Mouse (Mus musculus): ENCODE measurements around the gene Gm38100. TPM values are rescaled to one million over a fixed set of nuclear protein-coding genes. Genes with fewer than 3 reads are reported as not detected.
A peak's percentile ranks its signal among the peaks of the same experiment; 100 is the strongest.

The Gm38100 gene
- polyA plus RNA-seq (2016; fragmentation: Nextera tagmentation; extraction: Ambion mirVana): 0.19 TPM in 1 of 2 replicates, not detected in the other

- 91% methylated on average over 9 of the region's 9 CpGs for WGBS
- no peak within 1 kb of the TSS for H3K4me2 ChIP-seq (replicated peaks)
- H3K27me3 ChIP-seq: no peaks in the 10 kb centered on the region
- H3K4me3 ChIP-seq: no peak within 1 kb of the TSS
- H3K27ac ChIP-seq (replicated peaks): no peak within 1 kb of the TSS
- no peaks in the 10 kb centered on the region for H3K4me1 ChIP-seq
- no peaks in the 10 kb centered on the region for H3K36me3 ChIP-seq
- no peak for ATAC-seq (ENCODE audit: low FRiP score, low read depth)
- H3K9ac ChIP-seq (replicated peaks): no peak within 1 kb of the TSS
- no peaks in the 10 kb centered on the region for H3K9me3 ChIP-seq
These were observed at the start of gene Gm38100 for GRCm38 (mm10) chr1:175920029-175920428. TSS of gene Gm38100 (plus strand) at chr1:175920329.

GRCm38 (mm10) chr1:175870716-175871115, 49.4 kb upstream of the Gm38100 start:
- Histone ChIP-seq H3K9me3 (no peaks in the 10 kb centered on the region), H3K4me1 (no peaks in the 10 kb centered on the region), H3K4me2 (replicated peaks) (no peak overlapping the region), H3K36me3 (no peaks in the 10 kb centered on the region), H3K27me3 (no peaks in the 10 kb centered on the region), H3K27ac (replicated peaks) (no peak overlapping the region), H3K9ac (replicated peaks) (no peak overlapping the region), H3K4me3 (no peak overlapping the region)
- WGBS: 60% methylated on average over 3 of the region's 3 CpGs
- ATAC-seq (ENCODE audit: low FRiP score, low read depth): no peak

- no peak overlapping the region for H3K4me3 ChIP-seq
- H3K27ac ChIP-seq (replicated peaks): 0 out of 2 replicates have a peak overlapping the region, but pooled peaks have one; percentile 36
- WGBS: 72% methylated on average over 6 of the region's 6 CpGs
These were observed 47.9 kb upstream of the Gm38100 start for GRCm38 (mm10) chr1:175872028-175872816.

GRCm38 (mm10) chr1:175880453-175881296, 39.5 kb upstream of the Gm38100 start, which contains the start of gene Exo1:
TSS of gene Exo1 (plus strand) at chr1:175880581.
- H3K36me3 ChIP-seq: peaks cover 25% of the 10 kb centered on the region
- peak within 1 kb of the TSS; percentile 76 for H3K9ac ChIP-seq (replicated peaks)
- under 1% methylated on average over 58 of the region's 66 CpGs for WGBS
- H3K27ac ChIP-seq (replicated peaks): peak within 1 kb of the TSS; percentile 70
- H3K4me2 ChIP-seq (replicated peaks): peak within 1 kb of the TSS; percentile 87
- H3K4me3 ChIP-seq: peak within 1 kb of the TSS; percentile 89
- peak; percentile 97 for ATAC-seq (ENCODE audit: low FRiP score, low read depth)
- peaks cover 22% of the 10 kb centered on the region for H3K4me1 ChIP-seq
- no peaks in the 10 kb centered on the region for H3K27me3 ChIP-seq
- no peaks in the 10 kb centered on the region for H3K9me3 ChIP-seq

More at GRCm38 (mm10) chr1:175872028-175872816, 47.9 kb upstream of the Gm38100 start:
- Histone ChIP-seq H3K9me3 (no peaks in the 10 kb centered on the region), H3K36me3 (no peaks in the 10 kb centered on the region), H3K27me3 (no peaks in the 10 kb centered on the region), H3K4me1 (no peaks in the 10 kb centered on the region), H3K9ac (replicated peaks) (no peak overlapping the region), H3K4me2 (replicated peaks) (no peak overlapping the region)
- ATAC-seq (ENCODE audit: low FRiP score, low read depth): no peak

GRCm38 (mm10) chr1:175883398-175883797, 36.7 kb upstream of the Gm38100 start:
- H3K9ac ChIP-seq (replicated peaks): no peak overlapping the region
- H3K4me1 ChIP-seq: peaks cover 22% of the 10 kb centered on the region
- ATAC-seq (ENCODE audit: low FRiP score, low read depth): no peak
- H3K9me3 ChIP-seq: no peaks in the 10 kb centered on the region
- H3K27me3 ChIP-seq: no peaks in the 10 kb centered on the region
- no peak overlapping the region for H3K27ac ChIP-seq (replicated peaks)
- WGBS: 94% methylated on average over 3 of the region's 3 CpGs
- no peak overlapping the region for H3K4me3 ChIP-seq
- H3K36me3 ChIP-seq: peaks cover 36% of the 10 kb centered on the region
- H3K4me2 ChIP-seq (replicated peaks): no peak overlapping the region

- no peak for ATAC-seq (ENCODE audit: low FRiP score, low read depth)
- Histone ChIP-seq H3K4me3 (no peak overlapping the region), H3K36me3 (peaks cover 52% of the 10 kb centered on the region), H3K4me2 (replicated peaks) (no peak overlapping the region), H3K9me3 (no peaks in the 10 kb centered on the region), H3K4me1 (no peaks in the 10 kb centered on the region), H3K27ac (replicated peaks) (no peak overlapping the region), H3K9ac (replicated peaks) (no peak overlapping the region), H3K27me3 (no peaks in the 10 kb centered on the region)
- WGBS: 87% methylated on average over 6 of the region's 6 CpGs
These were observed 26.9 kb upstream of the Gm38100 start for GRCm38 (mm10) chr1:175893263-175893662.

GRCm38 (mm10) chr1:175893726-175894125, 26.4 kb upstream of the Gm38100 start:
- Histone ChIP-seq H3K9me3 (no peaks in the 10 kb centered on the region), H3K9ac (replicated peaks) (no peak overlapping the region), H3K27ac (replicated peaks) (no peak overlapping the region), H3K4me2 (replicated peaks) (no peak overlapping the region), H3K4me3 (no peak overlapping the region), H3K36me3 (peaks cover 51% of the 10 kb centered on the region), H3K27me3 (no peaks in the 10 kb centered on the region), H3K4me1 (no peaks in the 10 kb centered on the region)
- 93% methylated on average over 12 of the region's 12 CpGs for WGBS
- no peak for ATAC-seq (ENCODE audit: low FRiP score, low read depth)

GRCm38 (mm10) chr1:175911207-175911606, 8.9 kb upstream of the Gm38100 start:
- Histone ChIP-seq H3K9me3 (no peaks in the 10 kb centered on the region), H3K27ac (replicated peaks) (no peak overlapping the region), H3K4me3 (no peak overlapping the region), H3K4me1 (no peaks in the 10 kb centered on the region), H3K9ac (replicated peaks) (no peak overlapping the region), H3K27me3 (no peaks in the 10 kb centered on the region), H3K4me2 (replicated peaks) (no peak overlapping the region), H3K36me3 (peaks cover 26% of the 10 kb centered on the region)
- no peak for ATAC-seq (ENCODE audit: low FRiP score, low read depth)
- WGBS: 84% methylated on average over 2 of the region's 2 CpGs

GRCm38 (mm10) chr1:175912038-175912437, 8.1 kb upstream of the Gm38100 start:
- Histone ChIP-seq H3K4me1 (no peaks in the 10 kb centered on the region), H3K27me3 (no peaks in the 10 kb centered on the region), H3K9me3 (no peaks in the 10 kb centered on the region), H3K9ac (replicated peaks) (no peak overlapping the region), H3K36me3 (peaks cover 18% of the 10 kb centered on the region), H3K27ac (replicated peaks) (no peak overlapping the region), H3K4me2 (replicated peaks) (no peak overlapping the region), H3K4me3 (no peak overlapping the region)
- ATAC-seq (ENCODE audit: low FRiP score, low read depth): no peak
- WGBS: 90% methylated on average over 3 of the region's 3 CpGs

GRCm38 (mm10) chr1:175913728-175914303, 6.3 kb upstream of the Gm38100 start:
- WGBS: 89% methylated on average over 5 of the region's 5 CpGs
- H3K27me3 ChIP-seq: no peaks in the 10 kb centered on the region
- no peak overlapping the region for H3K27ac ChIP-seq (replicated peaks)
- H3K4me3 ChIP-seq: no peak overlapping the region
- peaks cover 12% of the 10 kb centered on the region for H3K36me3 ChIP-seq
- no peaks in the 10 kb centered on the region for H3K4me1 ChIP-seq
- no peaks in the 10 kb centered on the region for H3K9me3 ChIP-seq
- H3K4me2 ChIP-seq (replicated peaks): no peak overlapping the region
- H3K9ac ChIP-seq (replicated peaks): no peak overlapping the region
- no peak for ATAC-seq (ENCODE audit: low FRiP score, low read depth)

- Histone ChIP-seq H3K9ac (replicated peaks) (no peak overlapping the region), H3K27me3 (no peaks in the 10 kb centered on the region), H3K4me3 (no peak overlapping the region), H3K9me3 (no peaks in the 10 kb centered on the region), H3K27ac (replicated peaks) (no peak overlapping the region), H3K36me3 (no peaks in the 10 kb centered on the region), H3K4me2 (replicated peaks) (no peak overlapping the region), H3K4me1 (no peaks in the 10 kb centered on the region)
- no peak for ATAC-seq (ENCODE audit: low FRiP score, low read depth)
- WGBS: 90% methylated on average over 8 of the region's 8 CpGs
These were observed 962 bp downstream of the Gm38100 start for GRCm38 (mm10) chr1:175921091-175921490.
